Mouse (Mus musculus) layer of hippocampus, adult 8-10 months (tissue): ENCODE data around the gene Tmem230. TPM values are rescaled to one million over a fixed set of nuclear protein-coding genes. Genes with fewer than 3 reads are reported as not detected.

Source experiments
- DNase-seq, 2 experiments: peaks; one replicate each; pipeline ENCODE4 v3.0.0; 2022; ENCODE audit warnings: low spot score in 2 of 2
- total RNA-seq, 4 experiments: library from RNA; stranded (reverse); gene quantifications; 2 replicates each; pipeline ENCODE4 v1.2.4; 2022

Gene Tmem230
- total RNA-seq, 4 experiments from 2014 or later: 26.4 to 34.7 (median 31.1) TPM

- no peak for DNase-seq
Observed at GRCm38 (mm10) chr2:132233985-132234765, 13.4 kb downstream of the Tmem230 start.

- DNase-seq: no peak
Observed at GRCm38 (mm10) chr2:132232413-132232945, 15.1 kb downstream of the Tmem230 start.

GRCm38 (mm10) chr2:132224359-132224758 is 23.2 kb downstream of the Tmem230 start:
- no peak for DNase-seq

GRCm38 (mm10) chr2:132221611-132222073 is 26.0 kb downstream of the Tmem230 start:
- DNase-seq: no peak

- no peak for DNase-seq
Observed at GRCm38 (mm10) chr2:132211995-132212656, 35.5 kb downstream of the Tmem230 start.

- no peak for DNase-seq
Observed at GRCm38 (mm10) chr2:132210806-132211312, 36.7 kb downstream of the Tmem230 start.

- no peak for DNase-seq
Observed at GRCm38 (mm10) chr2:132208246-132208881, 39.2 kb downstream of the Tmem230 start.

- DNase-seq: no peak
Observed at GRCm38 (mm10) chr2:132206316-132206881, 41.2 kb downstream of the Tmem230 start.

- DNase-seq: no peak
Observed at GRCm38 (mm10) chr2:132205549-132205948, 42.1 kb downstream of the Tmem230 start.

GRCm38 (mm10) chr2:132203773-132204172 is 43.8 kb downstream of the Tmem230 start:
- DNase-seq: no peak

- DNase-seq: no peak
Observed at GRCm38 (mm10) chr2:132203186-132203585, 44.4 kb downstream of the Tmem230 start.

GRCm38 (mm10) chr2:132198017-132198933 is 49.3 kb downstream of the Tmem230 start:
- no peak for DNase-seq

- DNase-seq: no peak
Observed at GRCm38 (mm10) chr2:132195602-132196001, 52.0 kb downstream of the Tmem230 start.

GRCm38 (mm10) chr2:132190602-132191161 is 56.9 kb downstream of the Tmem230 start:
- DNase-seq: no peak

Other genes with a start within 250 kb of the Tmem230 start
- gene Rassf2, start 217.5 kb downstream of the Tmem230 start, total RNA-seq: 10 to 100 TPM; 50.1 to 62.3 (median 53.7) TPM
- gene Slc23a2, start 102.7 kb downstream of the Tmem230 start, total RNA-seq: 100 to 1,000 TPM; 107 to 125 (median 113) TPM
- 10 to 100 TPM; 49.3 to 54.8 (median 50.2) TPM for gene Pcna, start 5.5 kb upstream of the Tmem230 start, total RNA-seq
- 100 to 1,000 TPM; 242 to 286 (median 261) TPM for gene Cds2, start 15.3 kb upstream of the Tmem230 start, total RNA-seq
- 1 to 10 TPM; 3.3 to 5.0 (median 3.7) TPM for gene Prokr2, start 137.6 kb upstream of the Tmem230 start, total RNA-seq